Mouse (Mus musculus) liver, postnatal 0 days (tissue): ENCODE data around the gene Lrmda.

Experiments
- CTCF ChIP-seq: sonication (generic); IDR thresholded peaks from 2 replicates; pipeline ENCODE4 v1.5.1; 2016; ENCODE audit warnings: antibody characterized with exemption, low read depth
- EP300 ChIP-seq: IDR thresholded peaks from 2 replicates; pipeline ENCODE4 v1.6.1; 2016; ENCODE audit warnings: antibody characterized with exemption, low read depth, mild to moderate bottlenecking

- no peak for TF ChIP-seq EP300
- no peak for TF ChIP-seq CTCF
Measured at GRCm38 (mm10) chr14:22091306-22091705, 71.8 kb downstream of the Lrmda start.
